Mouse (Mus musculus): ENCODE data around the gene Nkx6-2.

DNA sequence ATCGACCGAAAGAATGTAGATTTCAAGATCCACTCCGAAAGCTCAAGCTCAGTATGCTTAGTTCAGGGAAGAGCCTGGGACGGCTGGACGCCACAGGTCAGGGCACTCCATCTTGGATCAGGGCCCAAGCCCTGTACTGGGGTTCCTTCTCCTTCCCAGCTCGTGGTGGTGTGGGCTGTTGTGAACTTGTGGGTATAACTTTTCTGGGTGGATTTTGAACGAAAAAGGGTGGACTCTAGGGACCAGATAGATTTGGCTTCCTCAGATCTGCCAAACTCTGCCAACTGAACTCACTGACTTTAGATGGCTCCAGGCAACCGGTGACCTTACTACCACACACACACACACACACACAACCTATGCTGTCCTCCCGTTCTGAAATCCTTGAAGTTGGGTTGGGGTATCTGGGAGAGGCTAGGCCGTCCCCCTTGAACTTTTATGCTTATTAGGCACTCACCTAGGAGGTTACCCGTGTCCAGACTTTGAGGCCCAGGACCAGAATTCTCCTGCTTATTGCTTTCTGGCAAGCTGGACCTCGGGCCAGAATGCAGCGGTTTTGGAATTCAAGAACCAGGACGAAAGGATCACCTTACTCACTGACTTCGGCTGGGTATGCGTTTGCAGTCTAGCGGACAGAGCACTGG lies 619 bp upstream of the Nkx6-2 start:
- TF ChIP-seq CTCF (IDR thresholded peaks at IDR 0.05; ENCODE audit: borderline replicate concordance, control insufficient read depth, extremely low read depth, insufficient read depth, low read length, poor library complexity) (no peak), POLR2A (IDR thresholded peaks at IDR 0.05; ENCODE audit: control insufficient read depth, extremely low read depth, insufficient read depth, low read length, poor library complexity) (no peak)
